Mouse (Mus musculus) adrenal gland, adult 10 weeks (tissue): ENCODE results near the gene Rrp7a. TPM values are rescaled to one million over a fixed set of nuclear protein-coding genes. Genes with fewer than 3 reads are reported as not detected.

ENCODE experiments used
- polyA plus RNA-seq: library from polyadenylated mRNA; stranded (reverse); fragments of 350-450 nt; fragmentation: Illumina TruSeq; extraction: RNeasy Lipid Tissue Mini Kit (QIAGEN cat#74804); gene quantifications from one replicate; pipeline ENCODE4 v1.2.3, GENCODE M21; 2014; ENCODE audit warnings: low read depth, low replicate concordance

Gene Rrp7a
- 0.93 TPM for polyA plus RNA-seq

DNA sequence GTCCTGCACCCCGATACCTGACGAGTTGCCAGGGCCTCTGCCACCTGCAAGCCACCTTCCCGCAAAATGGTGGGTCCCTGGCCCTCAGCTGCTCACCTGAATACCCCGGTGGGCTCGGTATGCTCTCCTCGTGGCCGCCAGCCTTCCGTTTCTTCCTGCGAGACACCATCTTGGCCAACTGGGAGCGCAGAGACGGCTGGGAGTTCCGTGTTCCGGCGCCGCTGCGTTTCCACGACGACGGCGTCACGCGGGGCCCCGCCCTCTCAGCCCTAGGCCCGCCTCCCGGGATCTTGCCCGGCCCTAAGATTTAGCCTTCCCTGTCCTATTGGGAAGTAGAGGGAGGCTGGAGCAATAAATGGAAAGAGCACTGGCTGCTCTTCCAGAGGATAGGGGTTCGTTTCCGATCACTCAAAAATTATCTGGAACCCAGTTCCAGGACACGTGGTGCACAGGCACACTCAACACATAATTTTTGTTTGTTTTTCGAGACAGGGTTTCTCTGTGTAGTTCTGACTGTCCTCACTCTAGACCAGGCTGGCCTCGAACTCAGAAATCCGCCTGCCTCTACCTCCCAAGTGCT lies at the start of gene Rrp7a:
TSS of gene Rrp7a (minus strand) at position 236 of the 580 bp plus-strand sequence.

GRCm38 (mm10) chr15:83149196-83150072 lies 26.8 kb upstream of the Rrp7a start, which contains the start of gene Poldip3:
Poldip3 (minus strand) TSS chr15:83149384.

GRCm38 (mm10) chr15:83089429-83089605 lies 33.3 kb downstream of the Rrp7a start, which contains the start of gene Serhl:
Serhl (plus strand) TSS chr15:83089506.

Other genes with a start within 250 kb of the Rrp7a start
- gene Tcf20, start 134.9 kb downstream of the Rrp7a start, polyA plus RNA-seq: 24.0 TPM
- 0.41 TPM for gene Nfam1, start 89.5 kb downstream of the Rrp7a start, polyA plus RNA-seq
- 5.2 TPM for gene Serhl, start 33.3 kb downstream of the Rrp7a start, polyA plus RNA-seq
- gene Poldip3, start 26.6 kb upstream of the Rrp7a start, polyA plus RNA-seq: 16.3 TPM
- 172 TPM for gene Cyb5r3, start 49.8 kb upstream of the Rrp7a start, polyA plus RNA-seq
- gene A4galt, start 129.0 kb upstream of the Rrp7a start, polyA plus RNA-seq: 0.93 TPM
- 13.2 TPM for gene Arfgap3, start 227.4 kb upstream of the Rrp7a start, polyA plus RNA-seq